Mouse (Mus musculus) induced T-regulatory cell, adult 2 months (primary cell): ENCODE measurements around the gene Ddb2.
"Not testable (repeated sequence)": the region's sequence is repeated elsewhere in the genome, so short reads cannot be mapped to it uniquely, and the experiment has no call there.

Experiments
- DNase-seq: peaks from one replicate; pipeline ENCODE4 v3.0.0-alpha.2; 2012; ENCODE audit warnings: low read depth

Ddb2 gene

DNA sequence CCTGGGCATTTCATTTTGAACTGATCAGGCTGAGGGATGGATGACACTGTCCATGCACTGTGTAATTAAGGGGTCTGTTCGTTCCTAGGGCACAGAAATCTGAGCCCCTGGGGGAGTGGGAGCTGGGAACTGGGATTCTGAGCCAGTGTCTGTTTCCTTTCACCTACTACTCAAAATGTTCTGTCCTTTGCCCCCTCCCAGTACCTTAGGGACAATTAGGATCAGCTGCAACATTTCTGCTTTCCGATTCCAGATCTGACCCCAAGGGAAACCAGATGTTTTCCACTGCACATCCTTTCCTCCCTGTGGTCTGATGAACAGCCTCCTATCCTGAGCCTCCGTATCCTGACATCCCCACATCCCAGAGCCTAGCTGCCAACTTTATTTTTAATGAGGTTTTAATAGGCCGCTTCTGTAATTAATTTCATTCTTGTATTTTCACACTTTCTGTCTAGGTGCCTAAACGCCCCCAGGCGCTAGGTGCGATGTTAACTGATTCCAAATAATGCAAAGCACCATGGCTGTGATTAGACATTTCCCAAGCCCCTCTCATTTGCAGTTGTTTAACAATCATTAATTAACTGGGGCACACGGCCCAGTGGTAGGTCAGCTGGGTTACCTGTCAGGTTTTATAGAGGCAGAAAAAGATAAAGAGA is 18.1 kb upstream of the Ddb2 start:
- DNase-seq: no peak

DNA sequence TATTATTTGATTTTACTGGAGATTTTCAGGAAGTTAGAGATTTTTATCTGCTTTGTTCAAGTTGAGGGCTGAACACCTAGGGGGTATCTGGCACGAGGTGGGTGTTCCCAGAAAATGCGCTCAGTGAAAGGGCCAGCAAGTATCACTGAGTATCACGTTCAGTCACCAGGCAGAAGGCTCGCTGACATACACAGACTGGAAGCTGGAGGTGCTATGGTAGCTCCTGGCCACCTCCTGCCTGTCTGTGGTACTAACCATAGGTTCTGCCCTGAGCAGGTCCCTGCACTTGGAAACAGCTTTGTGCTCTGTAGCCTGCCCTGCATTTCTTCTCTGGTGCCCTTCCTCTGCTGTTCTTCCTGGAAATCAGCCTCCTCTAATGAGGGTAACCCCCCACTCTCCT is 15.7 kb upstream of the Ddb2 start:
- DNase-seq: no peak

DNA sequence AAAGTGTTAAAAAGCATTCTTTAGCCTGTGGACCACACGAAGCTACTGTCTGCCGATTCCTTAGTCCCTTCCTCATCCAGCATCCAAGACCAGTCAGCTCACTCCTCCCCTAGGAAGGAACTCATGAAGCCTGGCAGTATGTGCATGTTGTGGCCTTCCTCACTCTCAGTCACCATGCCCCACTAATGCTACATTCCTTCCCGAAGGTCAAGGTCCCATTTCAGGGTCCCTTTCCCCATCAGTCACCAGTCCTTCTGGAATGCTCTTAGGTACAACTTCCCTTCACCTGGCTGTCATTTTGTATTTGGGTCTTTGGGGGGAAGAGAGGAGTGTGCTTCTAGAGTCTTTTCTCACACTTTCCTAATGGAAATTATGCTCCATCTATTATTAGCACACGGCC is 15.2 kb upstream of the Ddb2 start:
- no peak for DNase-seq

DNA sequence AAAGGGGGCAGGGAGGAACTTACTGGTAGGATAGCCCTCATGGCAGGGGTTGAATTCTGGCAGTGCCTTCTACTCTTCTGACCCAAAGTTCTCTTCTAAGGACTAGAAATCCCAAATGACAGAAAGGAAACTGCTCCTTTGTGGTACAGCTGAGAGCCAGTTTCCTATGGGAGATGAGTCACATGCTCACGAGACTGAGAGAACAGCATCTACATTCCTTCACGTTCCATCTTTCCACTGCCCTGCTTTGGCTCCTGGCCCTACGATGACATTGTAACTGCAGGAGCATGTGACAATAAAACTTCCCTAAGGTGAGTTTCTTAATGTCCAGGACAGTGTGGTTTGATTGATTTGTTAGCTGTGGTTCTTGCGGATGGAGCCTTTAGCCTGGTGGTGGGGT is 11.6 kb upstream of the Ddb2 start:
- DNase-seq: no peak

DNA sequence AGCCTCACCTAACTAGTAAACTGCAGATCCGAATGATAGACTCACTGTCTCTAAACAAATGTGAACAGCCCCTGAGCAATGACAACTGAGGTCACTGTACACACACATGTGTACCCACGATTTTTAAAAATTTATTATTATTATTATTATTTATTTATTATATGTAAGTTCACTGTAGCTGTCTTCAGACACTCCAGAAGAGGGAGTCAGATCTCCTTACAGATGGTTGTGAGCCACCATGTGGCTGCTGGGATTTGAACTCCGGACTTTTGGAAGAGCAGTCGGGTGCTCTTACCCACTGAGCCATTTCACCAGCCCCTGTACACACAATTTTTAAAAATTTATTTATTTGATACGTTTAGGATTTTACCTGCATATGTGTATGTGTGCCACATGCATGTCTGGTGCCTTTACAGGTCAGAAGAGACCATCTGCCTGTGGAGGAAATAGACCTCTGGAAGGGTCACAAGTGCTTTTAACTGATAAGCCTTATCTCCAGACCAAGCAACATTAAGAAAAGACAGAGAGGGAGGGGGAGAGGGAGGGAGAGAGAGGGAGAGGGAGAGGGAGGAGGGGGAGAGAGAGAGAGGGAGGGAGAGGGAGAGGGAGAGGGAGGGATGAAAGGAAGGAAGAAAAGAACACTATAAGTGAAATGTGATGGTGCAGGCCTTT is 7.9 kb upstream of the Ddb2 start:
- no peak for DNase-seq

DNA sequence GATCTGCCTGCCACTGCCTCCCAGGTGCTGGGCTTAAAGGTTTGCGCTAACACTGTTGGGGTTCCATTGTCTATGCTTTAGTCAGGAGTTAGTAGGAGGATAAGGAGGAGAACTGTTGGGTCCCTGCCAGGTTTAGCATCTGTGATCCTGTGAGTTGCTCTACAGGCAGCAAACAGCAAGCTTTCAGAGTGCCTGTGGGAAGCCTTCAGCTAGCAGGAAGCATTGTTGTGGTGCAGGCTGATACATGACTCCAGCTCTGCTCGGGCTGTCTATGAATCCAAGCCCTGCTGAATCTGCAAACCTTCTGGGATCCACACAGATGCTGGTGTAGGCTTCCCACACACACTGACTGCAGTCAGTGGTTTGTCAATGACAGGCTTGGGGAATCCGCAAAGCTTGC is 6.6 kb upstream of the Ddb2 start:
- DNase-seq: no peak

DNA sequence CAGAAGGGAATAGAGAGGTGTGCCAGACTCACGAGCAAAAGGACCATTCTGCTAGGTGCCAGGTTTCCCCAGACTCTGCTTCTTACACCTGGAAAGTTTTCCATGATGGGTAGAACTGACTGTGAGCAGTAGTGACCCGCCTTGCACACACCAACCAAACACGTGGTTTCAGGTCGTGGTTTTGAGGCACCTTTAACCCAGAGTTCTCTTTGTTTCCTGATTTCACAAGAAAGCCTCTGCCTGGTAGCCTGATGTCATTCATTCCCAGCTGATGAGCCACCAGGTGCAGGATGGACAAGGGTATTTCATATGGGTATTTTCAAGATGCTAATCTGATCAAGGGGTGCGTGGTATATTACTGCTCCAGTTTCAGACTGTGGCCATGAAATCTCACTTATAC is 5.8 kb upstream of the Ddb2 start:
- peak; percentile 66 for DNase-seq

DNA sequence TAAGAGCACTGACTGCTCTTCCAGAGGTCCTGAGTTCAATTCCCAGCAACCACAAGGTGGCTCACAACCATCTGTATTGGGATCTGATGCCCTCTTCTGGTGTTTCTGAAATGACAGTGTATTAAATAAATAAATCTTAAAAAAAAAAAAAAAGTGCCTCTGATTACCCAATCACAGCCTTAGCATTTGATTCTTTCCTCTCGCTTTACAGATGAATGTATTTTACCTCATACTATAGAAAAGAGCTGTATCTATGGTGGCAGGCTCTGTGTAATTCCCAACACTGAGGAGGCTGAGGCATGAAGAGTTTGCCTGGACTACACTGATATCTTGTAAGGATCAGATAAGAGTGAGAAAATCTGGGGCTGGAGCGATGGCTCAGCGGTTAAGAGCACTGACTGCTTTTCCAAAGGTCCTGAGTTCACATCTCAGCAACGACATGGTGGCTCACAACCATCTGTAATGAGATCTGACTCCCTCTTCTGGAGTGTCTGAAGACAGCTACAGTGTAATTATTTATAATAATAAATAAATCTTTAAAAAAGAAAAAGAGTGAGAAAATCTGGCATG is 814 bp upstream of the Ddb2 start:
- DNase-seq: not testable (repeated sequence)

DNA sequence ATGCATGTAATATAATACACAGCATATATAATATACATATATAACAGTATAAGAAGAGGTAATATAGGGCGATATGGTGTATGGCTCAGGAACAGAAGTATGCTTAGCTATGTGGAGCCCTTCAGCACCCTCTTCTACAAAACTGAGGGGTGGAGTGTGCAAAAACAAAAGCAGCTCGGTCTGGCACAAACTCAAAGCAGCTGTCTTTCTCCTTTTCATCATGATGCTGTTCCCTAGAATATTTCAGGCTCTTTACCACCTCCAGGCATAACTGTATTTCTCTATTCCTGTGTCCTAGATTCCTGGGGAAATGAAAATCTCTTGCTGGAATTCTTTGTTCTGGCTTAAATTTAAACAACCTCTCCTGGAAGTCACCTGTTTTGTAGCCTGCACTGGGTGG is 7.0 kb downstream of the Ddb2 start:
- DNase-seq: no peak

DNA sequence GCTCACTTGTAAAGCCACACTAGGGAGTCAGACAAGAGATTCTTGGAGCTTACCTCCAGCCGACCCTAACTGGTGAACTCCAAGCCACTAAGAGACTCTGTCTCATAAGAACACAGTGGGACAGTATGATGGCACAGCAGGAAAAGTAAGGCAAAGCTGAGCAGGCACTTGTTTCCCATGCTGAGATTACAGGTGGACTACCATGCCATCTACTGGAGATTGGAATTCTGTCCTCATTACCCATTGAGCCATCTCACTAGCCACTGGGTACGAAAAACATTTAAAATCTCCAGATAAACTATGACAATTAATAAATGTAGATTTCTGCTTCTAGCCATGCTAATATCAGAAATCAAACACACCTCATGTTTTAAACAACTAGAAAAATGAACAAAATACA is 13.2 kb downstream of the Ddb2 start:
- DNase-seq: no peak

DNA sequence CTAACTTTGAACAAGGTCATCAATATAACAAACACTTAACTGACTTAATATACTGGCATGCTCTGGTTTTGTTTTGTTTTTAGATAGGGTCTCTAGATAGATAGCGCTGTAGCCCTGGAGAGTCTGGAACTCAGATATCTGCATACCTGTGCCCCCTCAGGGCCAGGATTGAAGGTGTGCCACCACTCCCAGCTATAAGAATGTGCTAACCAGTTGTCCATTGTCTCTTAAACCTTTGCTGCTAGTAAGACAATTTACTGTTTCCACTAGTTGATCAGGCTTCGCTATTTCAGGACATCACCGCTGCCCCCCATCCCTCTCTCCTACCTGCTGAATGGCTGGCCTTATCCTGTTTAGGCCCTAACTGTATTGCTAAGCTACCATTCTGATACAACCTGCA is 16.3 kb downstream of the Ddb2 start:
- DNase-seq: no peak

DNA sequence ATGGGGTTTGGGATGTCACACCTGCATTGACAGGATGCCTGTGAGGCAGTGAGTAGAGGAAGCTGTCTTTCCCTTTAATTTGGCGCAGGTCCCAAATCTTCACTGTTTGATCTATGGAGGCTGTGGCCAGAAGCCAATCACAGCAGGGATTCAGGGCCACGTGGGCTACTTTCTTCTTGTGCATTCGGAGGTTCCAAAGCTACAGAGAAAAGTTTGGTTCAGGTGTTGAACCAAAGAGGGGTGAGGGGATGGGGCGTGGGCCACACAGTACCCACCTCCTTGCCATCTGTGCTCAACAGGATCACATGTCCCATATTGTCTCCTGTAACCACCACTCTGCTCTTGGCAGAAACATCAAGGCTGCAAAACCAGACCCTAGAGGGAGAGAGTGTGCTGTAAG is 19.8 kb downstream of the Ddb2 start:
- no peak for DNase-seq

DNA sequence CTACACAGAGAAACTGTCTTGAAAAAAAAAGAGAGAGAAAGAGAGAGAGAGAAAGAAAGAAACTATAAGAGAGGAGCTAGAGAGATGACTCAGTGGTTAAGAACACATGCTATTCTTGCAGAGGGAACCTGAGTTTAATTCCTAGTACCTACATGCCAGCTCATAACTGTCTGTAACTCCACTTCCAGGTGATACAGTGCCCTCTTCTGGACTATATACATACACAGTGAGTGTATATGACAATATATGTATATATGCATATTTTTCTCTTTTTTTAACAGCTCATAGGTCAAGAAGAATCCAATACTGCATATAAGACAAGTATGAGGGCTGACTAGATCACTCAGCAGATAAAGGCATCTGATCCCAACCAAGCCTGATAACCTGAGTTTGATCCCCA is 23.5 kb downstream of the Ddb2 start:
- DNase-seq: no peak

DNA sequence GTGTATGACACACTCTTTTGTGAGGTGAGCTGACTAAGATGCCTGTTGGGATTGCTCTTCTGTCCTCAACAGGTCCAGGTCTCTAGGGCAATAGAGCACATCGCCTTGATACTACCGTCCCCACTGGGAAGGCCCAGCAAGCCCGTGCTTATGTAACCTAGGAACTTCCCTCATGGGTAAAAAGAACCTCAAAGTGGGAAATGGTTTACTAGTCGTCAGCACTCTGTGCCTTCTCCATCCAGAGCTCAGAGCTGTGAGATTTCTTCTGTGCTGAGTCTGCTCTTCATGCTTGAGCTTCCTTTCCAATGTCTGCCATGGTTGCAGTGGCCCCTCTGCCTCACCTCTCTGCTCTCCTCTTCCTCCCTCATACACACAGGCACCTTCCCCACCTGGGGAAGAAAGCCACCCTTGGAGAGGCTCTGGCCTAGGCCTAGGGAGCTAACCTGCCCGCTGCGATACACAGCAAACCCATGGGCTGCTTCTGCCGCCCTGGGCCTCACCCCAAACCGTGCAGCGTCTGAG is 30.5 kb downstream of the Ddb2 start:
- DNase-seq: no peak

DNA sequence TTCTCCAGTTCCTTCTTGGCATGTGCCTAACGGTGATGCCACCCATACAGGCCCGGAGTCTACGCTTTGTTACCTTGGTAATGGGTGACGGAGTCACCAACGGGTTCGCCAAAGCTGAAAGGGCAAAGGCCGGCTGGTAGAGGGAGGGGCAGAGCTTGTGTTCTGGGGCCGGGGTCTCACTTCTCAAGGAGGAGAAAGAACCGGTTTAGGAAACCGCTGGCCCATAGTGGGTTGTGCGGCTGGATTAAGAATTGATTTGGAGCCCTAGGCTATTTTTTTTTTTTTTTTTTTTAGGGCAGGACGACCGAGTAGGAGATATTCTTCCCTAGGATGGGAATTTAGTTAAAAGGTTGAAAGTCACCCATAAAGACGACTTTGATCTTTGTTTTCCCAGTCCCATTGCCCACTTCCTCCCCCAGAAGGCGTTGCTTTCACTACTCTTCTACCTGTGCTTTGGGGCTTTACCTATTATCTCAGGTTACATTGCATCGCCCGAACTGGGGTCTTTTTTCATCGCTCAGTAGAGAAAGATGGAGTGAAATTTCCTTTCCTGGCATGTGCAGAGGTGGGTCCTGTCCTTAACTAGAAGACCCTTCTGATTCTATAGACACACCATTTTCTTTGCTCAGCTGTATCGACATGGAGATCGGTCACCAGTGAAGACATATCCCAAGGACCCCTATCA is 33.7 kb downstream of the Ddb2 start:
- DNase-seq: peak; percentile 27

DNA sequence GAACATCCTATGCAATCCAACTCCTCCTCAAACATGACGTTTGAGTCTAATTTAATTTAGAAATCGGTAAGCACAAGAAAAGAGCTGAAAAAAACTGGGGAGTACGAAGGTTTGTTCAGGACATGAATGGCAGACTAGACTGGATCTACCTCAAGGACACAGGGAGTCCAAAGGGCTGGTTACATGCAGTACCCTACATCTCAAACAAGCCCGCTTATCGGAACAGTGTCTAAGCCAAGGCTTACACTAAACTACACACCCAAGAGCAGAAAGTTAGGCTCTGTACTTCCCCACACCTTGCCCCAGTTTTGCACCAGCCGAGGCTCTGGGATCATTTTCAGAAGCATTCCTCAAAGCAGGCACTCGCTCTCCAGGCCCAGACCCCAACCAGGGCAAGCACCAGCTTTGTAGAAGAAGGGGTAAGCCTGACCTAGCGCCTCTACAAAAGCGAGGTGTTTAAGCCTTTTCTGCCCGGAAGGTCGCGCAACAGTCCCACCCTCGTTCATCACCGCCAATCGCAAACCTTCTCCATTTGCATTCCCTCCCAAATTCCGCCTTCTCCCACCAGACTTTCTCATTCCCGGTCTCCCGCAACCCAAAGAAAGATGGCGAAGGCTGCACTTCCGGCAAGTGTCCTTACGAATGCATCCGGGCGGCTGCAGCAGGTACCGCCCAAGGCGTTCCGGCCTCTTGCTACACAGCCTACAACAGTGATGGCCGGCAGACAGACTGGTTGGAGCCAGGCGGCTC is 34.4 kb downstream of the Ddb2 start, which contains the start of the genes Nr1h3 and Acp2:
TSS of gene Nr1h3 (minus strand) at position 613 of the 750 bp plus-strand sequence.
TSS of gene Acp2 (plus strand) at position 664 of the 750 bp plus-strand sequence.
- peak; percentile 94 for DNase-seq

DNA sequence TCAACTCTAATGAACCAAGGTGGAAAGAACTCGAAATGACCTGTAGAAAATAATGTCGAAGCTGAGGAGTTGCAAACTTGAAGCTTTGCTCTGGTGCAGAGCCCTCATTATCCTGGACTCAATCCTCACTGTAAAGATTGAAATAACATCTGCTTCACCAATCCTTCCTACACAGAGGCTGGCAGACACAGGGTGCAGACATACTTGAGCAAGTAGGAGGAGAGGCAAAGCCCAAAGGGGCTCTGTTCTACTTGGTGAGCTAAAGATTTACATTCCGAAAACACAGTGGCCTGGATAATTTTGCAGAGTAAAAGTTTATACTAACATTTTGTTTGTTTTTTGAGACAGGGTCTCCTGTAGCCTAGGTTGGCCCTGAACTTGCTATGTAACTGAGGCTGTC is 37.9 kb downstream of the Ddb2 start:
- no peak for DNase-seq

DNA sequence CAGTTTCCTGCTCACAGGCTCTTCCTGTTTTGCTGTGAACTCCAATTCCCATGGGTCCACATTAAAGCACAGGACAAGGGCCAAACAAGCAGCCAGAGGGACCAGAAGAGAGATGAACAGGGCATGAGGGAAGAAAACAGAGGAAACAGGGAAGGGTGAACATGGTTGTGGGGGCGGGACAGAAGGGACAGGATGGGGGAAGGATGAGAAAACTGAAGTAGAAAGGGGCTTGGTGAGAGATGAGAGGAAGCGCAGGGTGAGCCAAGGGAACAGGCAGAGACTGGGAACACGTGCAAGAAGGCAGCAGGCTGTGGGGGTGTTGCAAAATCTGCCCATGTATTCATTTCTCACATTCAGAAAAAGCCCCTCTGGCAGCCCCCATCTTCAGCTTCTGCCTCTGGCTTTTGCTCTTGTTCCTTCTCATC is 40.2 kb downstream of the Ddb2 start:
- DNase-seq: no peak

DNA sequence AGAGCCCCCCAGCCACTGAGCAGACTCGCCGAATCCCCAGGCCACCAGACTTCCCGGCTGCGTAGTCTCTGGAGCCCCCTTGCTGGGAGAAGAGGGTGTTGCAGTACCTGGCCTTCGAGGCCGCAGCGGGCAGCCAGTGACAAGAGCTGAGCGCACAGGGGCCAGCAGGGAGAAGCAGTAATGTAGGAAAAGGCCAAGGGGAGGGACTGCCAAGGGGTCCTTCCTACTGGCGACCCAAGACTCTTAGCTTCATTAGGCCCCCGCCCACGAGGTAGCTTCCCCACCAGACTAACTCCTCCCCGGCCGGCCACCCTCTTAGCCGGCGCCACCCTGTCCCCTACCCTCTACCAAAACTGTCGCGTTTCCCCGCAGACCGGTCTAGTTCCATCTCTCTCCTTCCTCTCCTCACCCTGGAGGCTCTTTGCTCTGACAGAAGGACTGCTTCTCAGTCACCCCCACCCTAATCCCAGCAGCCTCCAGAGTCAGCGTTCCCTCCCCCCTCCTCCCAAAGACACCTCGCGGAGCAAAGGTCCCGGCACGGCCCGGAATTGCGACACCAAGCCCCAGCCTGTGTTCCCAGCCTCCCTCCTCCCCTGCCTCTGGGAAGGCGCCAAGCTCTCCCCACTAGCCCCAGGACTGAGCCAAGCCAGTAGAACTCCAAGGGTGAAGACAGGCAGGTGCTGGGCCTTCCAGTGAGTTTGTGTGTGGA is 42.0 kb downstream of the Ddb2 start:
- peak; percentile 73 for DNase-seq

DNA sequence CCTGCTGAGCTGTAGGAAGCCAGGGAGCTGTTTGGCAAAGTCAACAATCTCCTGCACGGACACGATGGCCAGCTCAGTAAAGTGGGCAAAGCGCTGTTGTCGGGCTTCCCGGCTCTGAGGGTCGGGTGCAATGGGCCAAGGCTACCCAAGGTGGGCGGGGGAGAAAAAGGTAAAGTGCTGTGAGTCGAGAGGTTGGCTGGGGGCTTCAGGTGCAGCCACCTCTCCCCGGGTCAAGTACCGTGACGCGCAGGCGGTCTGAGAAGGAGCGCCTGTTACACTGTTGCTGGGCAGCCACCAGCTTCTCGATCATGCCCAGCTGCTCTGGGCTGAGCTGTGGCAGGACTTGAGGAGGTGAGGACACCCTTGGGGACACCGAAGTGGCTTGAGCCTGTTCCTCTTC is 46.3 kb downstream of the Ddb2 start:
- no peak for DNase-seq

DNA sequence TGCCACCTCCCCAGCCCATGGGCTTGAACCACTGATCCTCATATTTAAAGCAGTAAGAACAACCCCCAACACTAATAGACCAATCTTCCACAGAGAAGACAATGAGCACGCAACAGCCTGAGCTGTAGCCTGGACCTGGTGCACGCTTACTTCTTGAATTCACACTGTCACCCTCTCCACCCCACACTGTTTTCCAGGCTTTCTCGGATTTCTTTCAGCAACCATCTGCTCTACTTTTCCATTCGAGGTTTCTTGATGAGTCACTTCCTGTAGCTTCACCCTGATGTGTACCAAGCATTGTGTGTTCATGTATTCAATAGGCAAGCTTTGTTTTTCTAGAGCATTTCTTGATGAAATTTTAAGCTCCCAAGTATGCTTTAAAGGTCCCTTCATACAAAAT is 49.4 kb downstream of the Ddb2 start:
- DNase-seq: peak; percentile 77
